Mouse (Mus musculus) ES-E14 (cell line): ENCODE measurements at regions not wholly inside any gene's neighbourhood (a gene's known extent, or its start where the extent isn't known, plus 50 kb on each side); places are given as distances from the start of the nearest gene placed in this dataset.

Source experiments
- CHD2 ChIP-seq: IDR thresholded peaks from 2 replicates; pipeline ENCODE4 v1.6.1; 2014; ENCODE audit warnings: mild to moderate bottlenecking, low read depth, low read length, inconsistent platforms
- HCFC1 ChIP-seq: IDR thresholded peaks from 2 replicates; pipeline ENCODE4 v1.6.1; 2012; ENCODE audit warnings: low read length, inconsistent platforms, borderline replicate concordance; ENCODE audit not compliant: insufficient read depth
- MAFK ChIP-seq: IDR thresholded peaks from 2 replicates; pipeline ENCODE4 v1.6.1; 2014; ENCODE audit warnings: mild to moderate bottlenecking, low read depth, low read length, inconsistent platforms; ENCODE audit not compliant: insufficient read depth
- ZC3H11A ChIP-seq: IDR thresholded peaks from 2 replicates; pipeline ENCODE4 v1.6.1; 2012; ENCODE audit warnings: low read depth, mild to moderate bottlenecking, inconsistent platforms, low read length, borderline replicate concordance
- ZNF384 ChIP-seq: IDR thresholded peaks from 2 replicates; pipeline ENCODE4 v1.6.1; 2012; ENCODE audit warnings: low read depth, low read length, inconsistent platforms

DNA sequence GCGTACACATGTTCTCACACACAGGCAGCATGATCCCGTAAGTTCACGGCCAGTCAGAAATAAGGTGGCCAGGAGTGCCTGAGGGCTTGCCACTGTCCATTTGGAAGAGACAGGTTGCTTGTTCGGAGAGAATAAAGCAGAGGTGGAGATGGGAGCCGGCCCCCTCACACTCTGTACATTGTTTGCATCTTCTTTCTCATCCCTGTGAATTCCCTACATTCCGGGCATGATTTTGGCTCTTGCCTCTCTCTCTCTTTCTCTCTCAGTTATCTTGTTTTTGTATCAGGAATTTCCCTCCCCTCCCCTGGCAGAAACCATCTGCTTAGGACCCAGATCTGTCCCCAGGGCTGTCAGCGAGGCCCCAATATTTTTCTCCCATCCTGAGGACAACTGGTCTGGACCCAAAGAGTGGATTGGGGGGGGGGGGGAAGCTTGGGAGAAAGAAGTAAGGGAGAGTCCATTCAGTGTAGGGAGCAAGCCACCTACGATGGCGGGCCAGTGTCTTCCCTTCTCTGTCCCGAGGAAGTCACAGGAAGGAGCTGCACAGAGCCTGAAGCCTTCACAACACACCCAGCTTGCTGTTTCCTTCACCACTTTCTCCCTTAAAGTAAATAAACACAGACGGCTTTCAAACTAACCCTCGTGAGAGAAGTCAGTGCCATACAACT, 540.2 kb downstream of the Ccdc171 start:
- TF ChIP-seq ZNF384 (no peak), ZC3H11A (no peak), MAFK (no peak), HCFC1 (no peak), CHD2 (no peak)
